Mouse (Mus musculus): ENCODE measurements at regions not wholly inside any gene's neighbourhood (a gene's known extent, or its start where the extent isn't known, plus 50 kb on each side); places are given as distances from the start of the nearest gene placed in this dataset.

DNA sequence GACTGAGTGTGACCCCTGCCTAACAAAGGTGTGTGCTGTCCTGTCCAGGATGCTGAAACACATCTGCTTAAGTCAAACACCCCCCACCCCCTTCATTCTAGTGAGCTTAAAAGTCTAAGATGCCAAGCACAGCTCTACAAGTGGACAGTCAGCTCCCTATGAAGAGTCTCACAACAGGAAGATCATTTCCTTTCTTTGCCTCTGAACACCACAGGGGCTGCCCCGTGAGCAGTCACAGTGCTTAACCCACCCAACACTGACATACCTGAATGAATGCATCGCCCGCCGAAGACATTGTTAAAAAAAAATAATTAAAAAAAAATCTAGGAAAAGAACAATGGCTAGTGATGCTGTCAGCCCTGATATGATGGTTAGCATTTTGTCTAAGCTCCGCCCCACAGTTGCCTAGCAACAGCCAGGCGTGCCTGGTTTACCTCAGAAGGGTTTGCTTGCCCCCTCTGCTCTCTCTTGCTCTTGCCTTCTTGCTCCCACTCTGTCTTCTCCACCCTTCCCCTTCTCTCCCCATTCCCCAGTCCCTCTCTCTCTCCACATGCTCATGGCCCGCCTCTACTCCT, 187.7 kb downstream of the Ly86 start:
- 94% methylated on average over 7 of the region's 7 CpGs for WGBS (ENCODE audit: missing documents)
- Histone ChIP-seq H3K27ac (no peak overlapping the region), H3K4me3 (ENCODE audit: inconsistent target) (no peak overlapping the region), H3K36me3 (ENCODE audit: inconsistent target) (no peaks in the 10 kb centered on the region), H3K79me2 (ENCODE audit: inconsistent target) (no peaks in the 10 kb centered on the region)

DNA sequence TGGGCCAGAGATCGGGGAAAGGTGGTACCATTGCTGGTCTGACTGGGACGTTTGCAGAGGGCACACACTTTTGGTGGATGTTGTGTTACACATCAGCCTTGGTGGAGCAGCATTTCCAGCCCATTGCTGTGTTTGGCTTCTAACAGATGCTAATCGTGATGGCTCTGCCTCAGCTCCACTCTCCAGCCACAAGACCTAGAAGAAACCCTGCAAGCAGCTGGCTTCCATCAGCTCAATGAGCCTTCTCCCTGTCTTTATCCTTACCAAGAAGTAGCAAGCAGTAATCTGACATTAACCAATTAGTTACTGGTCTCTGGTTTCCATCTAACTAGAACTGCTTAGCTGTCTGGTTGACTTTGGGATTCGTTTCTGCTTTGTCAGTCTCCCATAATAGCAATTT, 188.8 kb downstream of the Ly86 start:
- 91% methylated on average over 4 of the region's 4 CpGs for WGBS (ENCODE audit: missing documents)
- no peaks in the 10 kb centered on the region for H3K79me2 ChIP-seq (ENCODE audit: inconsistent target)
- no peak overlapping the region for H3K27ac ChIP-seq
- no peak overlapping the region for H3K4me3 ChIP-seq (ENCODE audit: inconsistent target)
- no peaks in the 10 kb centered on the region for H3K36me3 ChIP-seq (ENCODE audit: inconsistent target)

DNA sequence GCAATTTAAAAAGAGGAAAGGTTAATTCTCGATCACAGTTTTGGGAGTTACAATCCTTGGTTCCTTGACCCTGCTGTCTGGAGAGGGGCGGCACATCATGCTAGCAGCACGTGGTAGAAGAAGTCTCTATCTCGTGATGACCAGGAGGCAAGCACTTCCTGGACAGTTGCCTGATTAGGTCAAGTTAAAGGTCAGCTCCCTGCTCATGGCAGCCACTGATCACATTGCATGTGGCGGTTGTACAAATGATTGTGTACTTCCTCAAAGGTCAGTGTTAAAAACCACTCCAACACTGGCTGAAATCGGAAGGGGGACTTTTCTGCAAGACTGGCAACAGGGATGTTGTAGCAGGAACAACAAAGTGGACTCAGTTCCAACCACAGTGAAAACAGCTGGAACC, 192.3 kb downstream of the Ly86 start:
- H3K27ac ChIP-seq, result peak overlapping the region; percentile 10; the same call in 1 of the 2 replicates
- 36% methylated on average over 6 of the region's 6 CpGs for WGBS (ENCODE audit: missing documents)
- H3K79me2 ChIP-seq (ENCODE audit: inconsistent target), result no peaks in the 10 kb centered on the region
- no peaks in the 10 kb centered on the region for H3K36me3 ChIP-seq (ENCODE audit: inconsistent target)
- H3K4me3 ChIP-seq (ENCODE audit: inconsistent target), result no peak overlapping the region

DNA sequence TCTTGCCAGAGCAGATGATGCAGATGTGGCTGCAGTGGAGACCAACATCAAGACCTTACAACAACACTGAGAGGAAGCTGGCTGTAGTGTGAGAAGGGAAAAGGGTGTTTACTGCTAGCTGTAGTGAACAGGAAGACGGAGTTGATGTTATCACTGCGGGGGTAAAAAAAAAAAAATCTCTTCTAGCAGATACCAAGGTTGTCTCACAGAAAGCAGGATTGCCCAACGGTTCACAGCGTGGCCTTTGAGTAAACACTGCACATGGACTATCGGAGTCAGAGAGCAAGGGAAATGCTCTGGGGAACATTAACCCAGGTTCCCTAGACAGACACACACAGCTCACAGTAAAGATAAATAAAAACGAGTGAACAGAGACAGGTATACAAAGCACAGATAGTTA, 192.8 kb downstream of the Ly86 start:
- Histone ChIP-seq H3K36me3 (ENCODE audit: inconsistent target) (no peaks in the 10 kb centered on the region), H3K4me3 (ENCODE audit: inconsistent target) (no peak overlapping the region), H3K79me2 (ENCODE audit: inconsistent target) (no peaks in the 10 kb centered on the region), H3K27ac (peak overlapping the region; percentile 10; the same call in 1 of the 2 replicates)
- 22% methylated on average over 6 of the region's 6 CpGs for WGBS (ENCODE audit: missing documents)

DNA sequence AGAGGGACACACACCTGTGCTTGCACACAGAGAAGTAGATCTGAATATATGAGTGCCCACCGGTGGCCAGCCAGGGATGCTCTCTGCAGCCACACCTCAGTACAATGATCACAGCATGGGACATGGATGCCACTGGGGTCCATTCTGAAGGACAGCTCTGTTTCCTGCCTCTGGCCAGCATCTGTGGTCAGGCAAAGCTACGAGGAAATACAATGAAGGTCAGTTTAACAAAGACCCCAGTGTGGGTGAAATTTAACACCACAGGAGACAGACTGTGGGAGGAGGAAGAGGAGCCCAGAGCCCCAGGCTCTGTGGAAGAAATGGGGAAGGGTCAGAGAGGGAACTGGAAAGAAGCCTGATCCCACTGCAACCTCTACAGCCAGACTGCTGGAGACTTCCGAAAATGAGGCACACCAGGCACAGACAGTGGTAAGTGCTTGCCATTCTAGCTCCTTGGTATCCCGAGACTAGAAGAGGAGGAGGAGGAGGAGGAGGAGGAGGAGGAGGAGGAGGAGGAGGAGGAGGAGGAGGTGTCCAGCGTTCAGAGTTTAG, 196.0 kb downstream of the Ly86 start:
- no peak overlapping the region for H3K4me3 ChIP-seq (ENCODE audit: inconsistent target)
- no peaks in the 10 kb centered on the region for H3K36me3 ChIP-seq (ENCODE audit: inconsistent target)
- 51% methylated on average over 3 of the region's 5 CpGs for WGBS (ENCODE audit: missing documents)
- no peaks in the 10 kb centered on the region for H3K79me2 ChIP-seq (ENCODE audit: inconsistent target)
- no peak overlapping the region for H3K27ac ChIP-seq

GRCm38 (mm10) chr13:37541674-37542073, 196.7 kb downstream of the Ly86 start:
- Histone ChIP-seq H3K4me3 (ENCODE audit: inconsistent target) (no peak overlapping the region), H3K36me3 (ENCODE audit: inconsistent target) (no peaks in the 10 kb centered on the region), H3K27ac (no peak overlapping the region), H3K79me2 (ENCODE audit: inconsistent target) (no peaks in the 10 kb centered on the region)
- under 1% methylated on average over 6 of the region's 6 CpGs for WGBS (ENCODE audit: missing documents)

DNA sequence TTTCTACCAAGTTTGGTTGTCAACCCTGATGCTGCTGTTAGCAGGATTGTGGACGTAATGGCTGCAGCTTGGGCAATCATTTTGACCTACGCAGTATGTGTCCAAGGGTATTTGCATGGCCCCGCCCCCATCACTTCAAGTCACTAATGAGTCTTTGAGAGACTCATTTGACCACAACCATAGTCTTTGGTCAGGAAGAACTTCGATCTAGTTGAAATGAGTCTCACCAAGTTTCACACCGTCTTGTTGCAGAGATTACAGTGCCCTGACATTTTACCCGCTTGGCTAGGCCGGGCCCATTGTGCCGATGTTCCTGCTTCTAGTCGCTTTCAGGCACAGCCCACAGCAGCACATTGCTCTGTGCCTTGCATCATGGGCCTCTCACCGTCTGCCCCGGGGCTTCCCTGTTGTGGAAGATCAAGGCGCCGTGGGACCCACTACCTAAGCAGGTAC, 197.8 kb downstream of the Ly86 start:
- H3K27ac ChIP-seq, result no peak overlapping the region
- no peaks in the 10 kb centered on the region for H3K79me2 ChIP-seq (ENCODE audit: inconsistent target)
- H3K4me3 ChIP-seq (ENCODE audit: inconsistent target), result no peak overlapping the region
- no peaks in the 10 kb centered on the region for H3K36me3 ChIP-seq (ENCODE audit: inconsistent target)
- WGBS (ENCODE audit: missing documents), result 63% methylated on average over 13 of the region's 13 CpGs

DNA sequence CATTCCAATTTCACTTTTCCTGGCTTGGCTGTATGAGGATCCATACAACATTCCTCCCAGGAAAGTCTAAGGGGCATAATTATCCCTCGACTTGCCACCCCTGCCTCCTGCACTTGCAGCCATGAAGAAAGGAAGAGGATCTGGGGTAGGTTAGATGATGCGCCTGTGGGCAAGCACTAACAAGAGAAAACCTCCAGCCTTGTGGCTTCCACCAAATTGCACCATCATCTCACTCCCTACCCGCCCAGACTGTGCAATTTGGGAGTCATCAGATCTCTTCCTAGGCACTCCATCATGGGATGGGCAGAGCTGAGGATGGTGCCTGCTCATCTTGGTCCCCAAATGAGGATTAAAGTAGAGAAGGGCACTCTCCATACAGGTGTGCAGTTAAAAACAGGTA, 198.8 kb downstream of the Ly86 start:
- WGBS (ENCODE audit: missing documents), result 38% methylated on average over 3 of the region's 3 CpGs
- H3K27ac ChIP-seq, result no peak overlapping the region
- no peak overlapping the region for H3K4me3 ChIP-seq (ENCODE audit: inconsistent target)
- H3K79me2 ChIP-seq (ENCODE audit: inconsistent target), result no peaks in the 10 kb centered on the region
- no peaks in the 10 kb centered on the region for H3K36me3 ChIP-seq (ENCODE audit: inconsistent target)

- Histone ChIP-seq H3K27ac (no peak overlapping the region), H3K79me2 (ENCODE audit: inconsistent target) (no peaks in the 10 kb centered on the region), H3K4me3 (ENCODE audit: inconsistent target) (no peak overlapping the region), H3K36me3 (ENCODE audit: inconsistent target) (no peaks in the 10 kb centered on the region)
- 38% methylated on average over 2 of the region's 2 CpGs for WGBS (ENCODE audit: missing documents)
Observed at GRCm38 (mm10) chr13:37544696-37545095, 199.7 kb downstream of the Ly86 start.

- WGBS (ENCODE audit: missing documents), result 70% methylated on average over 3 of the region's 3 CpGs
- Histone ChIP-seq H3K36me3 (ENCODE audit: inconsistent target) (no peaks in the 10 kb centered on the region), H3K27ac (no peak overlapping the region), H3K79me2 (ENCODE audit: inconsistent target) (no peaks in the 10 kb centered on the region), H3K4me3 (ENCODE audit: inconsistent target) (no peak overlapping the region)
Observed at GRCm38 (mm10) chr13:37546556-37546955, 201.5 kb downstream of the Ly86 start.

DNA sequence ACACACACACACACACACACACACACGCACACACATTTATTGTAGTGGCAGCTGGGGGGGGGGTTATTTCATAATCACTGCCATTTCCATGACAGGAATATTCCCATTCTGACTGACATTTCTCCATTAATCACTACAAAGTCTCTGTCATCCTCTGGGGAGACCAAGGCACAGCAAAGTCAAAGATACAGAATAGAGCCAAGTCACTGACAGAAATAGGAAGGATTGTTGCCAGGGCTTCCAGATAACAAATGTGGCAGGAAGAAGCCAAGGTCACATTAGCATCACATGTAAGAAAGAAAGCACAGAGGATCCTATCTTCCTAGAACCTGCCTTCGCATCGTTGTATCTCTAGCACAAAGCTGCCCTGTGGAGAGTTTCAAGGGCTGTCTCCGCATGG, 205.6 kb downstream of the Ly86 start:
- Histone ChIP-seq H3K36me3 (ENCODE audit: inconsistent target) (no peaks in the 10 kb centered on the region), H3K79me2 (ENCODE audit: inconsistent target) (no peaks in the 10 kb centered on the region), H3K27ac (no peak overlapping the region), H3K4me3 (ENCODE audit: inconsistent target) (no peak overlapping the region)
- WGBS (ENCODE audit: missing documents), result 86% methylated on average over 4 of the region's 4 CpGs

DNA sequence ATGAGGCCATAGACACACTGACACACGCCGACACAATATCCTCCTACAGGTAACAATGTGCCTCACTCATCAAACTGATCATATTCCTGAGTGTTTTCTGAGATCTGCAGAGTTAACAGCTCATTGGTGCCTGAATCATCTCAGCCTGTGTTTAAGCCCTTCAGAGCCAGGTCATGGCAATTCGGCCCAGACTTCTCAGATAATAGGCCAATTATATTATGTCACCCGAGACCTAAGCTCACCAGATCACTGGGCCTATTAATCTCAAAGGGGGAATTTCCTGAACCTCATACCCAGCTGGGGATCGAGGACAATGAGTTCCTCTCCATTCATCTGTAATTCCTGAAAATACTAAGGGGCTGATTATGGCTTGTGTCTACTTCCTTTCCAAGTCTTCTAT, 208.4 kb downstream of the Ly86 start:
- no peaks in the 10 kb centered on the region for H3K79me2 ChIP-seq (ENCODE audit: inconsistent target)
- WGBS (ENCODE audit: missing documents), result 84% methylated on average over 5 of the region's 5 CpGs

DNA sequence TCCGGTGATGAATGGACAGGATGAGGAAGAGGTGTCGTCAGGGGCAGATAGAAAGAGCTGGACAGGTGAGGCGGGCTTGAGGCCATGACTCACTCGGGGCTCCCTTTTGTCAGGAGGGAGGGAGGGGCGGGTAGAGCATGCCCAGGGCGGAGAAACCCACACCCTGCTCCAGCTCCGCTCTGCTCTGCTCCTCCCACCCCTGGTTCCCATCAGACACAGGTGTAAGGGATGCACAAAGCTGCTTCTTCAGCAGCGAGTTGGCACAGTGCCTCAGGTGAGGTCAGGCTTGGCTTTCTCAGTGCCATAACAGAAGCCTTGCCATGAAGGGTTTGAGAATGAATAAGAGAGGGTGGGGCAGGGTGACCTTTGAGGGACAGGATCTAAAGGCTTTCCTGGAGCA, 212.2 kb downstream of the Ly86 start:
- WGBS (ENCODE audit: missing documents), result 87% methylated on average over 5 of the region's 8 CpGs
- no peak overlapping the region for H3K4me3 ChIP-seq (ENCODE audit: inconsistent target)
- no peaks in the 10 kb centered on the region for H3K79me2 ChIP-seq (ENCODE audit: inconsistent target)
- H3K27ac ChIP-seq, result no peak overlapping the region
- no peaks in the 10 kb centered on the region for H3K36me3 ChIP-seq (ENCODE audit: inconsistent target)

More for the DNA sequence above, 208.4 kb downstream of the Ly86 start:
- no peaks in the 10 kb centered on the region for H3K36me3 ChIP-seq (ENCODE audit: inconsistent target)
- no peak overlapping the region for H3K4me3 ChIP-seq (ENCODE audit: inconsistent target)
- H3K27ac ChIP-seq, result no peak overlapping the region

GRCm38 (mm10) chr13:37557766-37558165, 212.8 kb downstream of the Ly86 start:
- H3K36me3 ChIP-seq (ENCODE audit: inconsistent target), result no peaks in the 10 kb centered on the region
- no peak overlapping the region for H3K4me3 ChIP-seq (ENCODE audit: inconsistent target)
- WGBS (ENCODE audit: missing documents), result 81% methylated on average over 5 of the region's 5 CpGs
- no peak overlapping the region for H3K27ac ChIP-seq
- no peaks in the 10 kb centered on the region for H3K79me2 ChIP-seq (ENCODE audit: inconsistent target)

- WGBS (ENCODE audit: missing documents), result 66% methylated on average over 4 of the region's 5 CpGs
- H3K4me3 ChIP-seq (ENCODE audit: inconsistent target), result no peak overlapping the region
- no peaks in the 10 kb centered on the region for H3K36me3 ChIP-seq (ENCODE audit: inconsistent target)
- no peaks in the 10 kb centered on the region for H3K79me2 ChIP-seq (ENCODE audit: inconsistent target)
- H3K27ac ChIP-seq, result no peak overlapping the region
Observed at GRCm38 (mm10) chr13:37559056-37559455, 214.0 kb downstream of the Ly86 start.
